Mouse (Mus musculus) kidney, postnatal 14 days (tissue): ENCODE measurements at regions not wholly inside any gene's neighbourhood (a gene's known extent, or its start where the extent isn't known, plus 50 kb on each side); places are given as distances from the start of the nearest gene placed in this dataset.

Experiments used
- DNase-seq: peaks from one replicate; pipeline ENCODE4 v3.0.0; 2022; ENCODE audit warnings: mixed read lengths

- DNase-seq = no peak
Observed at GRCm38 (mm10) chr3:120733332-120733731, 438.2 kb downstream of the Rwdd3 start.

DNA sequence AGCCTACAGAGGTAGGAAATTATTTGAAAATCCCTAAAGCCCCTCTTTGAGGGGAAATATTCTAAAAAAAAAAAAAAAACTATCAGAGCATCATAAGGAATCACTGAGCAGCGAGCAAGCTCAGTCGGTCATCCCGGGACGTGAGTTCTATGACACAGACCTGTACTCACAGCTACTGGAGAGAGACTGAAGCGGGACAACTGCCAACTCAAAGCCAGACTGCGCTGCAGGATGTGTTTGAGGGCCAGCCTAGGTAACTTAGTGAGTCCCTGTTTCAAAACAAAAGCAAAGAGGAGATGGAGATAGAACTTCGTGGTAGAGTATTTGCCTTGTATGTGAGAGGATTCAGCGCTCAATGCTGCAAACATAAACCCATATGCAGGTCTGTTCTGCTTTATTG is 439.1 kb downstream of the Rwdd3 start:
- DNase-seq = no peak

DNA sequence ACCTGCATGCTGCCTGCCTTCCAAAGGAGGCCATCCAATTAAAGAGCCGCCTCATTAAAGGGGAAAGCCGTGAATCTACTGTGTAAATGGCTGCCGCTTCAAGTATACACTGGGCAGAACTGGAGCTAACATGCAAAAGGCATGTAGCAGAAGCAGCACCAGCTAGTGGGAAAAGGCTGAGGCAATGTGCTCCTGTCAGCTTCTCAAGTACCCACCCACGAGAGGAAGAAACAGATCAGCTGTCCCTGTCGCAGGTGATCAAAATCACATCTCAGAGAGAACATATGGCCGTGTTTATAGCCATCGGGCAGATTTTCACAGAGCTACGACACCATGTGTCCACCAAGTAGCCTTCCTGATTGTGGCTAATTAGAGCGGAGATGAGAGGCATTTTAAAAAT is 440.2 kb downstream of the Rwdd3 start:
- no peak for DNase-seq

DNA sequence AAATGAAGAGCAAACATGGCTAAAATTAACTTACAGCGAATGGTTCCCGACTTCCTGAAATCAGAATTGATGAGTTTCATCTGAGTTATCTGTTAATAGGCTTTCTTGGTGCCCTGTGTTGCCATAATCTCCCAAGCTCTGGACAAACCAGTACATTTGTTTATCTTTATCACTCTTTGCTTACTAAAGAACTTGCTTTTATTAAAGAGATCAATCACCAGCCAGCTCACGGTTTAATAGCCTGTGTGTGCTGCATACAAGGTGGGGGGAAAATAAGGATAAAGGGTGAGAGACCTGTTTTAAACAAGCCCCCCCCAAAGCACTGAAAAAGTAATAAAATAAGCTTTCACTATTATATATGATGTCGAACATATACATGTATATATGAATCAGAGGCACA is 441.3 kb downstream of the Rwdd3 start:
- no peak for DNase-seq

DNA sequence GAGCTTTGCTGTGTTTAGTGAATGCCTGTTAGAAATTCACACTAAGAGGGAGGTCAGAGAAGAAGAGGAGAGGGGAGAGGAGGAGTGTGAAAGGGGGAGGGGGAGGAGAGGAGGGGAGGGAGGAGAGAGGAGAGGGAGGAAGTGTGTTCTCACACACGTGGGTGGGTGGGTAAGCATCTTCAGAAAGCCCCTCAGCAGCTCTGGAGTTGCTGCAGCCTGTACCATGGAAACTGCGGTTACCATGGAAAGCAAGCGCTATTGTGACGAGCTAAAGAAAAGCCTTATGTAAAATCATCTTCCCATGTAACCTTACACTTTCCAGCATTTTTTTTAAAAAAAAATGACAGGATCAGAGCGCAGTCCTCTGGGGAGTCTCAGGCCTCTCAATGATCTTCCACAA is 441.8 kb downstream of the Rwdd3 start:
- no peak for DNase-seq

DNA sequence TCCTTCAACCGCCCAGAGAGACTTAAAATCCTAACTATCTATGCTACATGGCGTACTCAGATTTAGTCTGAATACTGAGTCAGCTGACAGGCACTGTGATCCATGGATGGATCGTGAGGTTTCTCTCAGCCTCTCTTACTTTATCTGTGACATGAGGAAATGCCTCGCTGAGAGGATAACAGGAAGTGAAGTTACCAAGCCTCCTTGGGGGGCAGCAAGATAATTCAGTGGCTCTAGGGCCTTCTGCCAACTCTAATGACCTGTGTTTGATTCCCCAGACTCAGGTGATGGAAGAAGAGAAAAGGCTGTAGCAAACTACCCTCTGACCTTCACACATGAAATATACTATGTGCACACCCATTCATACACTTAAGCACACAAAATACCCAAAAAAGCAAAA is 486.3 kb downstream of the Rwdd3 start:
- no peak for DNase-seq

GRCm38 (mm10) chr3:120675906-120676305 is 495.6 kb downstream of the Rwdd3 start:
- DNase-seq = no peak

DNA sequence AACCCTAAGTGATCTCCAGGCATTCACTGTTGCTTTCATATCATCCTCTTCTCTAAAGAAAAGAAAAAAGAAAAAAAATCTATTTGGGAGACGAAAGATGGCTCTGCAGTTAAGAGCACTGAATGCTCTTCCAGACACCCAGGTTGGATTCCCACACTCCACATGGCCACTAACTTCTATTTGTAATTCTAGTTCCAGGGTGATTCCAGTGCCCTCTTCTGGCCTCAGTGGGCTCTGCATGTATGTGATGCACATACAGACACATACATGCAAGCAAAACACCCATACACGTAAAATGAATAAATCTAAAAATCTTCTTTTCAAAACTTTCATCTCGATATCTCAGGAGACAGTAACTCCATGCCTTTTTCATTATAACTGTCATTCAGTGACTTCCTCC is 502.8 kb downstream of the Rwdd3 start:
- DNase-seq = no peak

- no peak for DNase-seq
Observed at GRCm38 (mm10) chr3:120662521-120662920, 509.0 kb downstream of the Rwdd3 start.

DNA sequence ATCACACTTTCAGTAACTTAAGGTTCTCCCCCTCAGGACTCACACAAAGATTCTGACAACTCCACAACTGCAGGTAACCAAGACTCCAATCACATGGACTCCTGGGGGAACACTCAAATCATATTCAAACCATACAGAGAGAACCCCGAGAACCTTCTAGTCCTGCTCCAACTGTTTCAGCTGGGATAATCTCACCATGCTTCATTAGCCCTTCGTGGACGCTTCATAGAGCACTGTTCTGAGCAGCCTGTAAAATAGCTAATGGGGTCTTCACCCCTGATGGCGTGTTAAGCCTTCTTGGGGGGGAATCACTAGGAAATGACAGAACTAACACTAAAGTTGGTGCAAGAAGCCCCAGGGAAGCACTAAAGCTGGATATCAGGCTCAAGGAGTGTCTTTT is 510.7 kb downstream of the Rwdd3 start:
- no peak for DNase-seq

DNA sequence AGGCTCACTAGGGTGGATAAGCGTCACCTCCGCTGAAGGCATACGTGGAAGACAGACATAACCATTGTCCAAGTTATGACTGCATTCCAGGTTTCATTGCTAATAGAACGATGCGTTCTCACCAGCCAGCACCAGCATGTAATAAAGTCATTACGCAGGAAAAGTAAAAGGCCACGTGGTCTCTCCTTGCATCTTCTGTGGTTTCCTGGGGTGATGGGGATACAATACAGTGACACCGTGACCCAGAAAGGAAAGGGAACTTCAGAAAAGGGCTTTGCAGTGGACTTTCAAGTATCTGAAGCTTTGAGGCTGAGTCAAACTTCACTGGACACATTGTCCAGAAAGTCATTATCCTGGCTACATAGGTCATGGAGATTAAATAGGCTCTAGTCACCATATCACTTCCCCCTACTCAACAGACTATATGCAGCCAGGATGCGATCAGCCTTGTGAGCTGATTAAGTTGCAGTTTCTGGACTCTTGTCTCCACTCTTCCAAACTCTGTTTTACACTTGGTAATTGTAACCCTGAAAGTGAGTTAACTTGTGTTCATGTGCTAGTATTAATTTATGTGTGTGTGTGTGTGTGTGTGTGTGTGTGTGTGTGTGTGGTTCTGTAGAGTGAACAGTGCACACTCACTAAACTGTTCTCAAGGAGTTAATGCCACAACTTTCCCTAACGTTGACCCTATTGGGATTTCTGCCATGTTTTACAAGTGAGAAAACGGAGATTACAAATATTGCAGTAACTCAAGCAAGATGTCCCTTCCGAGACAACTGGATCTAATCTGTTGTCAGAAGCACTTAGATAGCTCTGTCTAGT is 522.2 kb downstream of the Rwdd3 start:
- DNase-seq = no peak

DNA sequence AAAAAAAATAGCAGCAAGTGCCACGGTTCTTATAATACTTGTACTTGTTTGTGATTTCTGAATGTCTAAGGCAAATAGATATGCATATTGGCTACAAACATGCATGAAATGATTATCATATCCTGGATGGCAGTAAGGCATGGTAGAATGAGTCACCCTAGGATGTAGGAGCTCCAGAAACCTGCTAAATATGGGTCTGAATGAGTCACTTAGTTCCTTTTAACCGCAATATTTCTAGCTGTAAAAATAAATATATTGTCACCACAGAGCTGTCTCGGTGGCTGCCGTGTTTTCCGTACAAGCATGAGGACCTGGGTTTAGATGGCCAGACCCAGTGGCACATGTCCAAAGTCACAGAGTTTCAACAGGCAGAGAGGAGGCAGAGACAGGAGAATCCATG is 523.1 kb downstream of the Rwdd3 start:
- no peak for DNase-seq

DNA sequence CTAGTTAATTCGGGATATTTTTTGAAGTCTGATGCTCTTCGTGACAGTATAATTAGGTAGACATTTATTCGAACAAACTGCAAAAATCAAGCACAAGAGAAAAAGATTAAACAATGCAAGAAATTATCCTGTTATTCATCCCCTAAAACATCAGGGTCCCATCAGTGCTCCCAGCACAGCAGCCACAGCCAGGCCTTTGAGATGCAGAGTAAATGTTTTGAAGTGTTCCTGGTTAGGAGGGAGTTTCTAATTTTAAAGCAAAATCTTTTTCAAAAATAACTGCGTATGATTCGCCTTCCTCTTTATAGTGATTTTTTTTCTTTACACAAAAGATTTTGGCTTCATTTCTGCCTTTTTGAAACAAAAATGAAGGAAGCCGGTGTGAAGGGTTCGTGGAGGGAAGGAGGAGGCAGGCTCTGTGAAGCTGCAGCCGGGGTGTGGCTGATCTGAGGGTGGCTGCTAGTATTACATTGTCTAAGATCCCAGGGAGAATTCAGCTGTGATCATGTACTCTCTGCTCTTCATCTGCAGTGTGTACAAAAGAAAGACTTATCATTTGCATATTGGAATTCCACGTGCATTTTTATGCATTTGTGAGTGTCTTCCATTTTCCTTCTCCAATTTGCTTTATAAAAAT is 534.7 kb downstream of the Rwdd3 start:
- no peak for DNase-seq

- DNase-seq = no peak
Observed at GRCm38 (mm10) chr3:120618358-120618757, 553.1 kb downstream of the Rwdd3 start.

DNA sequence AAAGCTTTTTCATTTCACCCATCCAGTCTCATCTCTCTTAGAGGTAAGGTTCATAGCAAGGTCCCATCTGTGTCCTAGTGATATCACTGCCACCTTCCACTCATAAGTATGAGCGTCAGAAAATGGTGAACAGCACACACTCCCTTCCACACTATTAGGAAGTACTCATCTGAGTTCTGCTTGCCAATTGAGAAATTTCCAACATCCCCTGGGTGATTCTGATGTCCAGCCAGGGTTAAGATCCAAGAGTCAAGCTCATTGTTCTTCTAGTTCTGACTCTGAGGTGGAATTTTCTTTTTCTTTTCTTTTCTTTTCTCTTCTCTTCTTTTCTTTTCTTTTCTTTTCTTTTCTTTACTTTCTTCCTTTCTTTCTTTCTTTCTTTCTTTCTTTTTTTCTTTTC is 577.3 kb downstream of the Rwdd3 start:
- no peak for DNase-seq

- no peak for DNase-seq
Observed at GRCm38 (mm10) chr3:120591183-120591582, 580.3 kb downstream of the Rwdd3 start.

- DNase-seq = no peak
Observed at GRCm38 (mm10) chr3:120570806-120571425, 600.6 kb downstream of the Rwdd3 start.

GRCm38 (mm10) chr3:120541556-120542476 is 629.7 kb downstream of the Rwdd3 start:
- DNase-seq = no peak

DNA sequence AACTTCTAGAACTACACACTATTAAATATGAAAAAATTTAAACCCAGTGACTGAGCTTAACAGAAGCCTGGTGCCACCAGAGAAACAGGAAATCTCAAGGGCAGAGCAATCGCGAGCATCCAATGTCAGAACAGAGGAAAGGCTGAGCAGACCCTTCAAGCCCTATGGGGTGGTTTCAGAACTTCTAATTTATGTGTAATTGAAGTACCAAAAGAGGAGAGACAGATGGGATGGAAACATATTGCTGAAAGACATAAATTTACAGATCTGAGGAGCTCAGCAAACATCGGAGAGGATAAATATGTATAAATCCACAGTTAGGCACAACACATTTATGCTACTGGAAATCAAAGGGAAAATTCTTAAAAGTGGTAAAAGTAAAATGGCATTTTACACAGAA is 637.6 kb downstream of the Rwdd3 start:
- DNase-seq = no peak

DNA sequence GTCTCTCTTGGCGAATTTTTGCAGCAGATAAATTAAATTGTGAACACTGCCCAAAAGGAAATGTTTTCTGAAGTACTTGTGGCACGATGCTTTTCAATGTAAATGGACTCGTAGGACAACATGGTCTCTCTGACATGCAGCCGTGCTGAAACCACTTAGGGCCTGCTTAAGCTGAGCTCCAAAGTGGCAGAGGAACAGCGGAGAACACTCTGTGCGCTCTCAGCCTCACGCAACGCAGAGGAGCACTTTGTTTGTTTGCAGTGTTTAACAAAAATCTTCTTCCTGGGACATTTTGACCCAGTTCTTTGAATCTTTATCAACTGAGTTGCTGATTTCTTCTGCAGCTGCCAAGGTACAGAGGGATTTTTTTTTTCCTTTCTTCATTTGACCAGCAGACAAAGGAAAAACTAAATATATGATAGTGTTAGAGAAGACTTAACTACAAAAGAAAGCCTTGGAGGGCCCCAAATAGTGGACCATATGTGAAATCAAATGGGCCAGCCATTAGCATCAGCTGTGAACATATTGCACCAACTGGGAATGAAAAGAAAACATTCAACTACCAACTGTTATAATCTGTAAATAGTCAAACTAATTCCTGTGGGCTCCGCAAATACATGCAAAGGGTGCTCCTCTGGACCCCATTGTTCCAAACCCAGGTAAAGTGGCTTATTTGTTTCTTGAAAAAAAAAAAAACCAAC is 639.5 kb downstream of the Rwdd3 start:
- no peak for DNase-seq

- DNase-seq = no peak
Observed at GRCm38 (mm10) chr3:120511651-120512050, 659.8 kb downstream of the Rwdd3 start.

- DNase-seq = no peak
Observed at GRCm38 (mm10) chr3:120498937-120499336, 672.6 kb downstream of the Rwdd3 start.
